Mouse (Mus musculus) liver, embryonic 16.5 days (tissue): ENCODE measurements around the gene Prkd3. TPM values are rescaled to one million over a fixed set of nuclear protein-coding genes. Genes with fewer than 3 reads are reported as not detected.

Source experiments
- ATAC-seq: fragments of 200-750 bp; cut with Nextera tagmentation; 2 replicates; pipeline ENCODE4 v1.8.0; 2017; ENCODE audit warnings: low read depth, mild to moderate bottlenecking, moderate number of reproducible peaks, moderate library complexity
- H3K27ac ChIP-seq: fragments of 300-500 bp; sonication (generic); 2 replicates; pipeline ENCODE4 v1.5.1; 2014; ENCODE audit warnings: mild to moderate bottlenecking, low read length
- H3K27me3 ChIP-seq: fragments of 300-500 bp; sonication (generic); 2 replicates; pipeline ENCODE4 v1.6.1; 2014; ENCODE audit warnings: low read depth, low read length, mixed read lengths; ENCODE audit not compliant: control insufficient read depth, insufficient read depth
- H3K36me3 ChIP-seq: fragments of 300-500 bp; sonication (generic); 2 replicates; pipeline ENCODE4 v1.6.1; 2014; ENCODE audit warnings: mild to moderate bottlenecking; ENCODE audit not compliant: control insufficient read depth, insufficient read depth
- H3K4me1 ChIP-seq: fragments of 300-500 bp; sonication (generic); 2 replicates; pipeline ENCODE4 v1.6.1; 2014; ENCODE audit warnings: low read depth, low read length, mixed read lengths; ENCODE audit not compliant: control insufficient read depth
- H3K4me2 ChIP-seq: fragments of 300-500 bp; sonication (generic); 2 replicates; pipeline ENCODE4 v1.6.1; 2014; ENCODE audit warnings: low read depth, low read length, mixed read lengths
- H3K4me3 ChIP-seq: fragments of 300-500 bp; sonication (generic); 2 replicates; pipeline ENCODE4 v1.5.1; 2014; ENCODE audit warnings: low read depth, mild to moderate bottlenecking, low read length
- H3K9ac ChIP-seq: fragments of 300-500 bp; sonication (generic); 2 replicates; pipeline ENCODE4 v1.6.1; 2014; ENCODE audit warnings: low read depth, low read length
- H3K9me3 ChIP-seq: fragments of 300-500 bp; sonication (generic); replicated peaks from 2 replicates; pipeline ENCODE4 v1.6.1; 2016; ENCODE audit warnings: low read length; ENCODE audit not compliant: control insufficient read depth
- WGBS: fragments of 180-500 bp; shearing (Covaris S2); extraction: QIAGEN DNeasy Blood & Tissue Kit; methylation state at CpG from one replicate; pipeline ENCODE4 v1.1.7; 2014; ENCODE audit not compliant: insufficient replicate concordance; 5-methylcytosine and 5-hydroxymethylcytosine counted together
- polyA plus RNA-seq: library from polyadenylated mRNA; unstranded; fragments of >200 nt; fragmentation: Nextera tagmentation; extraction: Ambion mirVana; gene quantifications from 2 replicates; pipeline ENCODE4 v1.2.1, GENCODE M21; 2015

Prkd3 gene
- polyA plus RNA-seq, 1 experiment from 2014 or later: 10.6 TPM

DNA sequence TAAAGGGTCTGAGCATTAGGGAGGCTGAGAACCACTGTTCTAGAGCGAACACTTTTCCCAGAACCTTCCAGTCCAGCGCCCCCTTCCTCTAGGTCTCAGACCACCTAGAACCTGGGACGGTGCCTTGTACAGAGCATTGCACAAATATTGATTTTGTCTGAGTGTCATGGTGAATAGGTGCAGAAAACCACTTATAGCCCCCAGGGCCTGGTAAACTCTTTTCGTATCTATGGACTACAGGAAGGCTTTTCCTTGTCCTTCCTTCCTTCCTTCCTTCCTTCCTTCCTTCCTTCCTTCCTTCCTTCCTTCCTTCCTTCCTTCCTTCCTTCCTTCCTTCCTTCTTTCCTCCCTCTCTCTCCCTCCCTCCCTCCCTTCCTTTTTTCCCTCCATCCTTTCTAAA, 31.0 kb upstream of the Prkd3 start, which contains the start of gene Qpct:
Qpct (plus strand) TSS at position 301 of the 400 bp plus-strand sequence.
- Histone ChIP-seq H3K27ac (no peak within 1 kb of the TSS), H3K9me3 (no peaks in the 10 kb centered on the region), H3K4me1 (no peaks in the 10 kb centered on the region), H3K36me3 (no peaks in the 10 kb centered on the region), H3K4me2 (peak within 1 kb of the TSS; percentile 53), H3K27me3 (peaks cover 8% of the 10 kb centered on the region), H3K4me3 (peak within 1 kb of the TSS; percentile 60), H3K9ac (peak within 1 kb of the TSS; percentile 48)
- WGBS: 56% methylated on average over 4 of the region's 4 CpGs
- no peak for ATAC-seq

DNA sequence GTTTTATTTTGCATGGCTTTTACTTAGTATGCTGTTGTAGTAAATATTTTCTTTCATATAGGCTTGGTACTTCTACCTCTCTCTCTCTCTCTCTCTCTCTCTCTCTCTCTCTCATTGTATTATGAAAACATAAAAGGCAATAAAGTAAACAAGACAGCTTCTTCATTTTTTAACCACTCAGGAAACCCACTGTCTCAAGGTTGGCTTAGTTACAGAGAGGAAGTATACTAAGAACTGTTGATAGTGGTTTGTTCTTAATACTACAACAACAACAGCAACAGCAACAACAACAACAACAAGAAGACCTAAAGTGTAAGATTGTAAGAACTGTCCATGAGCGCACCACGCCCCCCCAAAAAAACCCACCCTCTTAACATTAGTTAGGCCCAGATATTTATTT, 23.1 kb upstream of the Prkd3 start:
- Histone ChIP-seq H3K27ac (no peak overlapping the region), H3K4me1 (no peaks in the 10 kb centered on the region), H3K36me3 (no peaks in the 10 kb centered on the region), H3K27me3 (no peaks in the 10 kb centered on the region), H3K9ac (no peak overlapping the region), H3K4me3 (no peak overlapping the region), H3K9me3 (no peaks in the 10 kb centered on the region), H3K4me2 (no peak overlapping the region)
- WGBS: 77% methylated on average over 2 of the region's 2 CpGs
- ATAC-seq: no peak

GRCm38 (mm10) chr17:79039660-79040059, 19.0 kb upstream of the Prkd3 start:
- H3K27ac ChIP-seq: no peak overlapping the region
- H3K9ac ChIP-seq: no peak overlapping the region
- no peaks in the 10 kb centered on the region for H3K27me3 ChIP-seq
- ATAC-seq: no peak
- no peaks in the 10 kb centered on the region for H3K9me3 ChIP-seq
- no peak overlapping the region for H3K4me3 ChIP-seq
- H3K4me1 ChIP-seq: no peaks in the 10 kb centered on the region
- no peaks in the 10 kb centered on the region for H3K36me3 ChIP-seq
- H3K4me2 ChIP-seq: no peak overlapping the region

- ATAC-seq: no peak
- no peak overlapping the region for H3K9ac ChIP-seq
- 68% methylated on average over 4 of the region's 4 CpGs for WGBS
- no peaks in the 10 kb centered on the region for H3K27me3 ChIP-seq
- H3K4me2 ChIP-seq: no peak overlapping the region
- no peak overlapping the region for H3K27ac ChIP-seq
- no peaks in the 10 kb centered on the region for H3K4me1 ChIP-seq
- H3K4me3 ChIP-seq: no peak overlapping the region
- H3K9me3 ChIP-seq: no peaks in the 10 kb centered on the region
- H3K36me3 ChIP-seq: no peaks in the 10 kb centered on the region
These were observed 12.2 kb upstream of the Prkd3 start for GRCm38 (mm10) chr17:79032782-79033181.

GRCm38 (mm10) chr17:79031569-79031968, 11.0 kb upstream of the Prkd3 start:
- Histone ChIP-seq H3K36me3 (no peaks in the 10 kb centered on the region), H3K4me3 (no peak overlapping the region), H3K9me3 (no peaks in the 10 kb centered on the region), H3K27ac (no peak overlapping the region), H3K9ac (no peak overlapping the region), H3K27me3 (no peaks in the 10 kb centered on the region), H3K4me2 (no peak overlapping the region), H3K4me1 (no peaks in the 10 kb centered on the region)
- no peak for ATAC-seq
- WGBS: 56% methylated on average over 5 of the region's 5 CpGs

DNA sequence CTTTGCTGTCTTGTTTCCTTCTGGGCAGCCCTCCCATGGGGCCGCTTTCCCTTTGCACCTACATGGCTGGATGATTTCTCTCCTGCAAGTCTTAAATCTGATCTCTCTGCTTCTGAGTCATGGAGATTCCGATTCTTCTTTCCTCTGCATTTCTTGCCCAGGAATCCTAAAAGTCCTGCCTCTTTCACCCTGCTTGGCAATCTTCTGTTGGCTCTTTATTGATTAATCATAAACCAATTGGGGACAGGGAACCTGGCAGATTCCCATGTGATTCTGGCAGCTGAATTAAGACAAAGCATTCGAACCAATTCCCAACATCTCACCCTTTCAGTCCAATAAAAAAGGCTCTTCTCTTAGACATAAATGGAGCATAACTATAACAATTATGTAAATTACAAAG, 8.6 kb upstream of the Prkd3 start:
- Histone ChIP-seq H3K4me2 (no peak overlapping the region), H3K4me3 (no peak overlapping the region), H3K9ac (no peak overlapping the region), H3K36me3 (no peaks in the 10 kb centered on the region), H3K27me3 (no peaks in the 10 kb centered on the region), H3K27ac (no peak overlapping the region), H3K4me1 (no peaks in the 10 kb centered on the region), H3K9me3 (no peaks in the 10 kb centered on the region)
- no peak for ATAC-seq
- WGBS: 52% methylated on average over 3 of the region's 3 CpGs

- H3K9ac ChIP-seq: no peak overlapping the region
- H3K4me2 ChIP-seq: no peak overlapping the region
- peaks cover 3% of the 10 kb centered on the region; the same call in 1 of the 2 replicates for H3K4me1 ChIP-seq
- no peaks in the 10 kb centered on the region for H3K36me3 ChIP-seq
- H3K9me3 ChIP-seq: no peaks in the 10 kb centered on the region
- H3K4me3 ChIP-seq: no peak overlapping the region
- ATAC-seq: no peak
- H3K27ac ChIP-seq: no peak overlapping the region
- peaks cover 9% of the 10 kb centered on the region; the same call in 1 of the 2 replicates for H3K27me3 ChIP-seq
- 57% methylated on average over 4 of the region's 4 CpGs for WGBS
These were observed 3.9 kb upstream of the Prkd3 start for GRCm38 (mm10) chr17:79024544-79024943.

DNA sequence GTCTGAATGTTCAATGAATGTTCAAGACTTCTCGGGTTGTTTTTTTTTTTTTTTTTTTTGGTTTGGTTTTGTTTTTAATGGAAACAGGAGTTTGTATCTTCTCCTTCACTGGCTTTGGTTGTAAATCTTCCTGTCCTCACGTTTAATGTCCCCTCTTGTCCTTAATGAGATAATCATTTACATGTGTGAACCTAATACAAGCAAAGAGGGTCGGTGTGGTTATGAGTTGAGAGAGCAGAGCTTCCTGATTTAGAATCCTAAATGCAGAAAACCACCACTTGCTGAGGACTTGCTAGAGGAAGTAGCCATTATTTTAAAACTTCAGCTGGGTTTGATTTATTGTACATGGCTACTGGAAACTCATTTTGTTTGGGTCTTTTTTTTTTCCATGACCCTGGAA, 2.1 kb upstream of the Prkd3 start:
- Histone ChIP-seq H3K9me3 (no peaks in the 10 kb centered on the region), H3K36me3 (no peaks in the 10 kb centered on the region), H3K4me1 (peaks cover 14% of the 10 kb centered on the region), H3K9ac (no peak overlapping the region), H3K27me3 (peaks cover 9% of the 10 kb centered on the region; the same call in 1 of the 2 replicates), H3K4me2 (no peak overlapping the region), H3K27ac (no peak overlapping the region), H3K4me3 (no peak overlapping the region)
- no peak for ATAC-seq
- 13% methylated on average over 3 of the region's 3 CpGs for WGBS

DNA sequence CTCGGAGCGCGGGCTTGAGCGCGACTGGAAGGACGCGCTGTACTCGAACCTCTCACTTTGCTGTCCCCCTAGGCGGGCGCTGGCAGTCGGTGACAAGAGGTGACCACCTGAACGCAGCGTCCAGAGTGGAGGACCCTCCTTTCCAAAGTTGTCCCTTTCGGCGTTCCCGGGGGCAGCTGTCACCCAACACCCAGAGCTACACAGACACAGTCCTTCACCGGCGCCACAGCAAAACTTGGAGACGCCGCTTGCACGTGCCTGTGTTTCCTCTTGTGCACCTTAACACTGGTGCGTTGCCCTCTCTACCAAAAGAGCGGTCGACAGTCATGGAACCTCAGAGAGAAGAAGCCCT, 344 bp upstream of the Prkd3 start:
- peaks cover 24% of the 10 kb centered on the region for H3K4me1 ChIP-seq
- peak overlapping the region; percentile 75 for H3K4me3 ChIP-seq
- no peak overlapping the region for H3K27ac ChIP-seq
- peak overlapping the region; percentile 84 for H3K4me2 ChIP-seq
- H3K9me3 ChIP-seq: no peaks in the 10 kb centered on the region
- peak; percentile 11; the same call in 1 of the 2 replicates for ATAC-seq
- H3K9ac ChIP-seq: peak overlapping the region; percentile 79
- WGBS: 1% methylated on average over 24 of the region's 24 CpGs
- no peaks in the 10 kb centered on the region for H3K36me3 ChIP-seq
- H3K27me3 ChIP-seq: peaks cover 9% of the 10 kb centered on the region; the same call in 1 of the 2 replicates
